Mouse (Mus musculus) forebrain, embryonic 14.5 days (tissue): ENCODE results near the gene Dntt. TPM values are rescaled to one million over a fixed set of nuclear protein-coding genes. Genes with fewer than 3 reads are reported as not detected.

Experiments
- ATAC-seq: fragments of 200-750 bp; cut with Nextera tagmentation; 2 replicates; pipeline ENCODE4 v1.8.0; 2017; ENCODE audit warnings: mild to moderate bottlenecking, moderate library complexity
- DNase-seq: peaks from one replicate; pipeline ENCODE4 v3.0.0-alpha.2; 2015; ENCODE audit warnings: low spot score
- H3K27ac ChIP-seq: fragments of 300-500 bp; sonication (generic); 2 replicates; pipeline ENCODE4 v1.5.1; 2014; ENCODE audit warnings: low read depth, mild to moderate bottlenecking, control low read depth, low read length, moderate library complexity
- H3K27me3 ChIP-seq: fragments of 300-500 bp; sonication (generic); replicated peaks from 2 replicates; pipeline ENCODE4 v1.6.1; 2014; ENCODE audit warnings: low read length, control low read depth, mixed read lengths; ENCODE audit not compliant: control insufficient read depth, insufficient read depth
- H3K36me3 ChIP-seq: fragments of 300-500 bp; sonication (generic); 2 replicates; pipeline ENCODE4 v1.6.1; 2014; ENCODE audit warnings: low read length, control low read depth; ENCODE audit not compliant: control insufficient read depth, insufficient read depth
- H3K4me1 ChIP-seq: fragments of 300-500 bp; sonication (generic); 2 replicates; pipeline ENCODE4 v1.6.1; 2014; ENCODE audit warnings: antibody characterized with exemption, low read length, control low read depth; ENCODE audit not compliant: control insufficient read depth, insufficient read depth
- H3K4me2 ChIP-seq: fragments of 300-500 bp; sonication (generic); 2 replicates; pipeline ENCODE4 v1.6.1; 2014; ENCODE audit warnings: mild to moderate bottlenecking, control low read depth, low read length
- H3K4me3 ChIP-seq: fragments of 300-500 bp; sonication (generic); 2 replicates; pipeline ENCODE4 v1.5.1; 2014; ENCODE audit warnings: low read depth, low read length, control low read depth
- H3K9ac ChIP-seq: fragments of 300-500 bp; sonication (generic); 2 replicates; pipeline ENCODE4 v1.6.1; 2014; ENCODE audit warnings: mild to moderate bottlenecking, low read length, control low read depth, moderate library complexity
- H3K9me3 ChIP-seq: fragments of 300-500 bp; sonication (generic); replicated peaks from 2 replicates; pipeline ENCODE4 v1.6.1; 2016; ENCODE audit warnings: low read length, control low read depth, mixed read lengths; ENCODE audit not compliant: control insufficient read depth
- WGBS: fragments of 180-500 bp; shearing (Covaris S2); extraction: QIAGEN DNeasy Blood & Tissue Kit; methylation state at CpG from one replicate; pipeline ENCODE4 v1.1.7; 2014; 5-methylcytosine and 5-hydroxymethylcytosine counted together
- polyA plus RNA-seq: library from polyadenylated mRNA; unstranded; fragments of >200 nt; fragmentation: Nextera tagmentation; extraction: Ambion mirVana; gene quantifications from 2 replicates; pipeline ENCODE4 v1.2.1, GENCODE M21; 2014

Gene Dntt
- polyA plus RNA-seq, 1 experiment from 2014 or later = 0.09 TPM

DNA sequence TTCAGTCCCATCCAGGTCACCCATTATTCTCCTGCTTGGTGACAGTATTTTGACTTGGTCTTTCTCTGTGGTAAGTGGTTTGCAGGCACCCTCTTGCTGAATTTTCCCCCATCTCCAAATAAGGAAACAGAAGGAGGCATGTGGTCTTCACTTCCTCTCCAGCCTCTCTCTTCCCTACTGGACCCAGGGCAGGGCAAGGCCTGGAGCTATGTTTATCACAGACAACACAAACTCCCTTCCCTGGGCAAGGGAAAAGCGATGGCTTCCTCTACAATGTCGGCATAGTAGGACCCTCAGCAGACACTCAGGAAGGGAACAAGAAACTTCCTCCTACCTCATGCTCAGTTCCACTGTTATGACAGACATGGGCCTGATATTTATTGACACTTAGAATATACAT is 62.8 kb downstream of the Dntt start:
- 94% methylated on average over 2 of the region's 2 CpGs for WGBS

GRCm38 (mm10) chr19:41097038-41097437 is 68.0 kb downstream of the Dntt start:
- DNase-seq = no peak
- peaks cover 2% of the 10 kb centered on the region; the same call in 1 of the 2 replicates for H3K4me1 ChIP-seq
- no peaks in the 10 kb centered on the region for H3K27me3 ChIP-seq
- no peaks in the 10 kb centered on the region for H3K36me3 ChIP-seq
- no peak overlapping the region for H3K4me2 ChIP-seq
- no peaks in the 10 kb centered on the region for H3K9me3 ChIP-seq
- H3K4me3 ChIP-seq = no peak overlapping the region
- WGBS = 63% methylated on average over 4 of the region's 4 CpGs
- ATAC-seq = no peak
- no peak overlapping the region for H3K9ac ChIP-seq
- H3K27ac ChIP-seq = no peak overlapping the region

More for the DNA sequence above, 62.8 kb downstream of the Dntt start:
- Histone ChIP-seq H3K36me3 (no peaks in the 10 kb centered on the region), H3K4me2 (no peak overlapping the region), H3K4me1 (0 out of 2 replicates have a peak, but pooled peaks cover 2% of the 10 kb centered on the region), H3K4me3 (no peak overlapping the region), H3K9me3 (no peaks in the 10 kb centered on the region), H3K27me3 (no peaks in the 10 kb centered on the region), H3K9ac (no peak overlapping the region), H3K27ac (no peak overlapping the region)
- no peak for DNase-seq
- no peak for ATAC-seq

DNA sequence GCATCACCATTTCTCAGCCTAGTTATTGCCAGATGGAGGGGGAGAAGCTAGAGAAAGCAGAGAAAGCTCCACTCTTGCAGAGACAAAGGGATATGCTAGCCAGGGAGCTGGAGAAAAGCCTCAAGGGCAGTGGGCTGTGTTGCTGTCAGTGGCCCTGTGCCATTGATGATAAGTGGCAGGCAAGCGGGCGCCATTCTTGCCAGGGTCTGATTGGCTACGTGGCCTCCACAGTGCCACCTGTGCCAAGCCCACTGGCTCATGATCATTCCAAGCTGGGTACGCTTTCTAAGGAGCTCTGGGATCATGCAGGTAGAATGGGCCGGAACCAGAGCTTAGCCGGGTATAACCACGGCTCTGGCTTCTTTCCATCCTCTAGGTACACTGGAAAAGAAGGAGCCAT is 71.8 kb downstream of the Dntt start:
- peaks cover 2% of the 10 kb centered on the region; the same call in 1 of the 2 replicates for H3K4me1 ChIP-seq
- H3K4me3 ChIP-seq = no peak overlapping the region
- 64% methylated on average over 7 of the region's 7 CpGs for WGBS
- H3K27me3 ChIP-seq = 0 out of 2 replicates have a peak, but pooled peaks cover 5% of the 10 kb centered on the region
- peak overlapping the region; percentile 46; the same call in 1 of the 2 replicates for H3K27ac ChIP-seq
- no peak overlapping the region for H3K4me2 ChIP-seq
- peak; percentile 76 for DNase-seq
- no peaks in the 10 kb centered on the region for H3K36me3 ChIP-seq
- H3K9ac ChIP-seq = no peak overlapping the region
- no peaks in the 10 kb centered on the region for H3K9me3 ChIP-seq
- peak; percentile 65; the same call in 1 of the 2 replicates for ATAC-seq

DNA sequence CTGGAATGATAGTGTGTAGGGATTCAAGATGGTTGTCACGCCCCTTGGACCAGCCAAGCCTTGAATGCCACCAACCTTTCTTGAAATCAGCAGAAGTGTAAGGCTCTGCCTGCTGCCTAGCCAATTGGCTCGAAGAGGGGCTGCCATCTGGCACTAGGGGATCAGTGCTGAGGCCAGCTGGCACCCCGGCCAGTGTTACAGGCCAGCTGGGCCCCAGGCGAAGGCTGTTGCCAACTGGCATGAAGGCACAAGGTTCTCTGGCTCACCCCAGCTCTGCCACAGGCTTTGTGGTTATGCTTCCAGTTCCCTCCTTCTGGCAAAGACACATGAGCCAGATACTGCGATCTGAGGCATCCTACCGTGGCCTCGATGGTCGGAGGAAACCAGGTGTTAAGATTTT is 72.3 kb downstream of the Dntt start:
- Histone ChIP-seq H3K4me3 (no peak overlapping the region), H3K36me3 (no peaks in the 10 kb centered on the region), H3K4me1 (peaks cover 2% of the 10 kb centered on the region; the same call in 1 of the 2 replicates), H3K4me2 (no peak overlapping the region), H3K27ac (peak overlapping the region; percentile 46; the same call in 1 of the 2 replicates), H3K27me3 (0 out of 2 replicates have a peak, but pooled peaks cover 6% of the 10 kb centered on the region), H3K9me3 (no peaks in the 10 kb centered on the region), H3K9ac (no peak overlapping the region)
- DNase-seq (peak; percentile 88), ATAC-seq (peak; percentile 91)
- WGBS = 61% methylated on average over 8 of the region's 8 CpGs

DNA sequence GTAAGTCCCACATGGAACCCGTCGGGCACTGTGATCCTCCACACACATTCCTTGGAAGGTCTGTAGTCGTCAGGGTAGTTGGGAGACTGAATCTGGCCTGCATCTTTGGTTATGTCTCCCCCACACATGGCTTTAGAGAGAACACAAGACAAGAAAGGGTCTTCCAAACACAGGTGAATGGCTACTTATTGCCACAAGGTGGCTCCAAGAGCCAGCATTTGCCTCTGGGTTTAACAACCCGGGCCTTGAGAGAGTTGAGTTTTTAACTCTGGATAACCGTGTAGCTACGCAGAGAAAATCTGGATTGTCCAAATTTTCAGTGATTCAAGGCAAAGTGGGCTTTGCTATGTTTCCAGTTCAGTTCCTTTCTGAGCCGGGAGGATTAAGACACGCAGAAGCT is 75.8 kb downstream of the Dntt start:
- Histone ChIP-seq H3K4me3 (no peak overlapping the region), H3K9me3 (no peaks in the 10 kb centered on the region), H3K27ac (no peak overlapping the region), H3K36me3 (no peaks in the 10 kb centered on the region), H3K27me3 (0 out of 2 replicates have a peak, but pooled peaks cover 6% of the 10 kb centered on the region), H3K4me2 (no peak overlapping the region), H3K4me1 (peaks cover 14% of the 10 kb centered on the region), H3K9ac (no peak overlapping the region)
- ATAC-seq (0 out of 2 replicates have a peak, but pooled peaks have one; percentile 38), DNase-seq (peak; percentile 88)
- WGBS = 31% methylated on average over 8 of the region's 8 CpGs

DNA sequence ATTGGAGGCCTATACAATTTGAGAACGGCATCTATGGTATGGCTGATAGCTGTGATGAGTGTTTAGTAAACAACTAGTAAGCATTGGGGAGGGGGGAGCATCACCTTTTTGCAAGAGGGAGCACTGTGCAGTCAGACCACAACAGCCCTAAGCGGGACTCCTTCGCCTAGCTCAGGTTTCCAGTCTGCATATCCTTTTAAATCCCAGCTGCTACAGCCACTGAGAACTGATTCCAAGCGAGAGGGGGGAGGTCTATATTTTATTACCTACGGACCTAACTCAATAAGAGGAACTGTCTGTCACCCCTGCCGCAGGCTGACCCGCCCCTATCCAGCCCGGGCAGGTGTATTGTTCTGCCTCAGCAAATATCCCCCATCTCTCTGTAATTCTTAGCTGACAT is 78.5 kb downstream of the Dntt start:
- ATAC-seq (no peak), DNase-seq (no peak)
- H3K36me3 ChIP-seq = no peaks in the 10 kb centered on the region
- H3K27ac ChIP-seq = no peak overlapping the region
- no peak overlapping the region for H3K4me2 ChIP-seq
- peaks cover 17% of the 10 kb centered on the region for H3K4me1 ChIP-seq
- no peaks in the 10 kb centered on the region for H3K9me3 ChIP-seq
- no peak overlapping the region for H3K4me3 ChIP-seq
- H3K9ac ChIP-seq = no peak overlapping the region
- 0 out of 2 replicates have a peak, but pooled peaks cover 12% of the 10 kb centered on the region for H3K27me3 ChIP-seq
- 75% methylated on average over 8 of the region's 8 CpGs for WGBS

DNA sequence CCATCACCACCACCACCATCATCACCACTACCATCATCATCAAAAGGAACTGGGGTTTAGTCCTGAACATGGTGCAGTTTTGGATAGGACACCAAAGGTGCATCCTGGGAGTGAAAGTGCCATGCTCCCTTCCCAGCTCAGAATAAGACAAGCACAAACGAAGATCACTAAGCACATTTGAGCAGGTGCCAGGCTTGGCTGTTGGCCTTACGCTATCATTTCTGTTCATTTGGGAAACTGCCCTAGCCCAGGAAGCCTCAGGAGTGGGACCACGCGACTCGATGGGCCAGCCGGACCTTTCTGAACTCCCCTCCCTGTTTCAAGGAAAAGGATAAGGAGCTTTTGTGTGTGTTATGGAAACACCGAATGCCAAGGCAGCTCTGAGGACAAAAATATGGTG is 79.6 kb downstream of the Dntt start:
- H3K9me3 ChIP-seq = no peaks in the 10 kb centered on the region
- no peaks in the 10 kb centered on the region for H3K36me3 ChIP-seq
- H3K4me3 ChIP-seq = no peak overlapping the region
- H3K27me3 ChIP-seq = 0 out of 2 replicates have a peak, but pooled peaks cover 10% of the 10 kb centered on the region
- 42% methylated on average over 7 of the region's 7 CpGs for WGBS
- peaks cover 22% of the 10 kb centered on the region for H3K4me1 ChIP-seq
- DNase-seq (peak; percentile 47), ATAC-seq (no peak)
- peak overlapping the region; percentile 35; the same call in 1 of the 2 replicates for H3K27ac ChIP-seq
- H3K4me2 ChIP-seq = peak overlapping the region; percentile 15; the same call in 1 of the 2 replicates
- no peak overlapping the region for H3K9ac ChIP-seq

Other genes with a start within 250 kb of the Dntt start
- gene Ccnj, start 198.0 kb upstream of the Dntt start, polyA plus RNA-seq = 17.6 TPM in 2 replicates
- gene Zfp518a, start 134.6 kb upstream of the Dntt start, polyA plus RNA-seq = 9.8 and 11.2 TPM in 2 replicates
- gene Blnk, start 34.7 kb upstream of the Dntt start, polyA plus RNA-seq = 0.52 and 0.53 TPM in 2 replicates
- not detected in 2 replicates for gene Opalin, start 47.8 kb downstream of the Dntt start, polyA plus RNA-seq
- gene Tll2, start 177.6 kb downstream of the Dntt start, polyA plus RNA-seq = 0.89 and 0.97 TPM in 2 replicates
- gene Tm9sf3, start 234.7 kb downstream of the Dntt start, polyA plus RNA-seq = 81.5 and 88.2 TPM in 2 replicates